Mouse (Mus musculus) olfactory bulb, adult 2 months (tissue): Measurements from ENCODE around the gene Crybg2.

Source experiments
- CTCF ChIP-seq: fragments of 200-500 bp; IDR thresholded peaks from 2 replicates; pipeline ENCODE4 v1.5.1; 2012; ENCODE audit warnings: low read depth, mild to moderate bottlenecking, low read length, moderate library complexity; ENCODE audit not compliant: insufficient read depth
- POLR2A ChIP-seq: fragments of 200-500 bp; IDR thresholded peaks from 2 replicates; pipeline ENCODE4 v1.6.1; 2012; ENCODE audit warnings: mild to moderate bottlenecking, low read depth, low read length, moderate library complexity; ENCODE audit not compliant: insufficient read depth

DNA sequence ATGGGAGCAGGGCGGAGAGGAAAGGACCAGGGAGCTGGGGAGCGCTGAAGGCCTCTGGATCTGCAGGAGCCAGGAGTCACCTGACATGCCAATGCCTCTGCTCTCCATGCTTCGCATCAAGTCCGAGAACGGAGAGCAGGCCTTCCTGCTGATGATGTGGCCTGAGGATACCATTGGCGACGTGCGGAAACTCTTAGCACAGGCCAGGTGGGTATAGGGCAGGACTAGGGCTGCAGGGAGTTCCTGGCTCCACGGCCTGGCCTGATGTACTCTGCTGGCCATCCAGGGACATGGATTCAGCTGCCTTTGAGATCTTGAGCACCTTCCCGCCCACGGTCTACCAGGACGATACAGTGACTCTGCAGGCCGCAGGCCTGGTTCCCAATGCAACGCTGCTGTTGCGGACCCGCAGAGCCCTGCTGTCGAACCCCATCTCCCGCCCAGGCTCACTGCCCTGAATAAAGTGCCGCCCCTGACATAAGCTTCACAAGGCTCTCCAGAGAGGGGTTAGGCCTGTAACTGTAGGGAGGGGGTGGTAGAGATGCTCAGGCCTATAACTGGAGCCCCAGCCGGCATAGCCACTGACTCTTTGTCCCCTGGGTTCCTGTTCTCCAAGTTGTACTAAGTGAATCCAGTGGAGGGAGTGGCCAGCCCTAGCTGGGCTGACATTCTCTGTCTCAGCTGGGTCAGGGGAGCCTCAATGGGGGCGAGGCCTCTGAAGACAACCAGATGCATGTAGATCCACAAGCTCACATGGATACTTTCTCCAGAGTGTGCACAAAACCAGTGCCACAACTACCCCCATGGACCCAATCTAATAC, 65.9 kb downstream of the Crybg2 start:
- TF ChIP-seq POLR2A (no peak), CTCF (no peak)
